Mouse (Mus musculus): ENCODE data around the gene Jak1.

The Jak1 gene

GRCm38 (mm10) chr4:101192241-101192976 is 72.7 kb downstream of the Jak1 start:
- DNase-seq (ENCODE audit: low spot score in 2 of 2): no peak

GRCm38 (mm10) chr4:101187381-101187780 is 77.7 kb downstream of the Jak1 start:
- peak; percentile 73 to 77 for DNase-seq (ENCODE audit: low spot score in 2 of 2)

- no peak for DNase-seq (ENCODE audit: low spot score in 2 of 2)
These were observed 78.5 kb downstream of the Jak1 start for GRCm38 (mm10) chr4:101186591-101186990.

- DNase-seq (ENCODE audit: low spot score in 2 of 2): peak in 1 of 2 experiments; percentile 9
These were observed 79.9 kb downstream of the Jak1 start for GRCm38 (mm10) chr4:101185216-101185615.

DNA sequence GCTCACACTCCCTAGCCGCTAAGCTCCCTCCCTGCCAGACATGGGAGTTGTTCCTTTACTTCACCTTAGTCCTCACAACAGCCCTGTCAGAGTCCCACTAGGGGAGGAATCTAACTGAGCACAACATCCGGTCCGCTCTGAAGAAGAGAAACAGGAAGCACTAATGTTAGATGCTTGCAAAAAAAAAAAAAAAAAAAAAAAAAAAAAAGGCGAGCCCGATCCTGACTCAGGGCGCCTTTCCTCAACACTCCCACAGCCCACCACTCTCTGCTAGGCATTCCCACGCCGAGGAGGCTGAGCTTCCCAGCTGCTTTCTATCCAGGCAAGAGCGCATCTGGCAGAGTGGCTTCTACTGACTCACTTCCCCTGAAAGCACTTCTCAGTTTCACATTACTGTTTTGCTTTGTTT is 82.5 kb downstream of the Jak1 start:
- peak; percentile 62 to 68 for DNase-seq (ENCODE audit: low spot score in 2 of 2)

DNA sequence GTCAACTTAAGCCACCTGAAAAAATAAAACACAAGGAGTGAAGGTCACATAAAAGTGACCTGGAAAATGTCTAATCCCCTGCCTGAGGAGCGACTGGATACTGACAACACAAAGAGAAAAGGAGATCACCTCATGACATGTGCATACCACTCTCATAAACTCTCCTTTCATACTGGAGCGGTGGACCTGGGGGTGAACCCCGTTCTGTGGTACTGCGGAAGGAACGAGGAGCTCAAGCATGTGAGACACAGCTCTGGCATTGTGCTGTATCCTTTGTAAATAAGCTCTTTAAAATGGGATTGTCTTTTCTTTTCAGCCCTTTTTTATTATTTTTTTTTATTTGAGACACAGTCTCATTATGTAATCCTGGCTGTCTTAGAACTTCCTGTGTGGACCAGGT is 84.4 kb downstream of the Jak1 start:
- DNase-seq (ENCODE audit: low spot score in 2 of 2): no peak

DNA sequence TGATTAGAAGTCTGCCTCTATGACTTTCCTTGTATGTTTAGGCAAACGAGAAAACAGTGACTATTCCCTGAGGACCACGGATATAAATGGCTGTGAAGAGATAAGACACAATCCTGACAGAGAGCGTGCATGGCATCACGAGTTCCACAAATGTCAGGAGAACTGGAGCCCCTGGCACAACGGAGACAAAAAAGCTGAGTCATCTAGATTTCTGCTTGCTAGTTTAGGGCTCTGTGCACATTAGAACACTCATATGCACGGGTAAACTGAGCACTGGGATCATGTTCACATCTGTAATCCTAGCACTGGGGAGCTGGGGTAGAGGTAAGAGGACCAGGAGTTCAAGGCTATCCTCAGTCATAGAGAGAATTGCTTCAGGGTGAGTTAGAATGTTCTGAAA is 85.2 kb downstream of the Jak1 start:
- DNase-seq (ENCODE audit: low spot score in 2 of 2): no peak

GRCm38 (mm10) chr4:101179076-101179475 is 86.0 kb downstream of the Jak1 start:
- DNase-seq (ENCODE audit: low spot score in 2 of 2): no peak

GRCm38 (mm10) chr4:101177796-101178195 is 87.3 kb downstream of the Jak1 start:
- no peak for DNase-seq (ENCODE audit: low spot score in 2 of 2)

GRCm38 (mm10) chr4:101176123-101176522 is 89.0 kb downstream of the Jak1 start:
- DNase-seq (ENCODE audit: low spot score in 2 of 2): no peak

DNA sequence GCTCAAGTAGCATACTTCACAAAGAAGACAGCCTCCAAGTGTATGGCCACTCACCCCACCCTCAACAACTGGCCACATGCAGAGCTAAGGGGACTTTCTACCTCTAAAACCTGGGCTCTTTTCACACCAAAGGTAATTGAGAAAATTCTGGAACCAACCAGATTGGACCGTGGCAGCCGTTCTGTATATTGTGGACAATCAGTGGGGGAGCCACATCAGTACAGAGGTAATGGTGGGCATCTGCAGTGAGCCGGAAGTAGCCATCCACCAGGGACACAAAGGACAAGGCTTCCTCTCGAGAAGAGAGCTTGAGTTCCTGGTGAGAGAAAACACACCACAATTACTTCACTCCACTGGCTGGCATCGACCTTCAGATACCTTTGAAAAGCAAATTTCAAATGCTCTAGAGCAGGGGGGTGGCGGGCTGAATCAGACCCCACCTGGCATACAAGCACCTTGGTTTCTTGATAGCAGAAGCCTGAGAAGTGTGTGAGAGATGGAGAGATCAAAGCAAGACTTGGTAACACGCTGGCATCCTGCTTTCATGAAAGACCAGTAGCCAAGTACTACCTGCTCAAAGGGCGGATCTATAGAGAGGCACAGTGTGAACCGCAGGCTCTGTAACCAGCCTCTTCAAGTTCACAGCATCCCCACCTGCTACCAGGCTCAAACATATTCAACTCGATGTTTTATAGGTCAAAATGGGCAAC is 90.0 kb downstream of the Jak1 start:
- no peak for DNase-seq (ENCODE audit: low spot score in 2 of 2)

DNA sequence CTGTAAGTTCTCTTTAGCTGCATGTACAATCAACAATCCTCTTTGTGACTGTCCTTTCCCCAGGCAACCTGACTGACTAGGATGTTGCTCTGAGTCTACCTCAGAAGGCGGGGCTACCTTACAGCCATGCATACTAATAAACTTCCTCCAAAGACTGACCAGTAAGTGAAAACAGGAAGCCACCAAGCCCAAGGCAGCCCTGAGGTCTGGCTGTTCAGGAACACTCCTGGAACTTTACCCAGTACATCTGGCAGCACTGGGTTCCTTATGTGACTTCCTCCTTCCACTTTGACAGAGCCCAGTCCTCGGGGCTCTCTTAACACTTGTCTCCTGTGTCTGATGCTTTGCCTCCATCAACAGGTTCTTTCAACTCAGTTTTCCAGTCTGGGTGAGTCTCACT is 92.3 kb downstream of the Jak1 start:
- DNase-seq (ENCODE audit: low spot score in 2 of 2): no peak

- DNase-seq (ENCODE audit: low spot score in 2 of 2): peak; percentile 52 to 74
These were observed 96.8 kb downstream of the Jak1 start for GRCm38 (mm10) chr4:101168189-101168778.

GRCm38 (mm10) chr4:101167777-101168176 is 97.3 kb downstream of the Jak1 start:
- DNase-seq (ENCODE audit: low spot score in 2 of 2): peak in 1 of 2 experiments; percentile 43

DNA sequence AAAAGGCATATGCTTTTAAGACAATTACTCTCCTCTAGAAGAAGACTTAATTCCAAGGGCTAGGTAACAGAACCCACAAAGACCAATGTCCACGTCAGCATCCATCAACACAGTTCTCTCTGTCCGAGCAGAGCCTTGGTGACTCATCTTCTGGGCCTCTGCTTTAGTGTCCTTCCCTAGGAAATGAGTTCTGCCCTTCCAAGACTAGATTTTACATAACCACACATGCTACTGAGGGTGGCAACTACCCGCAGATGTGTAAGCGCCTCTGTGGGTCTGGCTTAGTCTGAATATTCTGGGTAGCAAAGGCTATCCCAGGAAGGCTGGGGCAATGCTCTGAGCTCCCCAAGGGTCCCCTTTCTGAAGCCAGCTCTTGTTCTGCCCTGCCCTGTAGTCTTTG is 99.3 kb downstream of the Jak1 start:
- no peak for DNase-seq (ENCODE audit: low spot score in 2 of 2)

GRCm38 (mm10) chr4:101164673-101165072 is 100.4 kb downstream of the Jak1 start:
- DNase-seq (ENCODE audit: low spot score in 2 of 2): no peak

GRCm38 (mm10) chr4:101164189-101164588 is 100.9 kb downstream of the Jak1 start:
- no peak for DNase-seq (ENCODE audit: low spot score in 2 of 2)

- no peak for DNase-seq (ENCODE audit: low spot score in 2 of 2)
These were observed 104.3 kb downstream of the Jak1 start for GRCm38 (mm10) chr4:101160821-101161220.

DNA sequence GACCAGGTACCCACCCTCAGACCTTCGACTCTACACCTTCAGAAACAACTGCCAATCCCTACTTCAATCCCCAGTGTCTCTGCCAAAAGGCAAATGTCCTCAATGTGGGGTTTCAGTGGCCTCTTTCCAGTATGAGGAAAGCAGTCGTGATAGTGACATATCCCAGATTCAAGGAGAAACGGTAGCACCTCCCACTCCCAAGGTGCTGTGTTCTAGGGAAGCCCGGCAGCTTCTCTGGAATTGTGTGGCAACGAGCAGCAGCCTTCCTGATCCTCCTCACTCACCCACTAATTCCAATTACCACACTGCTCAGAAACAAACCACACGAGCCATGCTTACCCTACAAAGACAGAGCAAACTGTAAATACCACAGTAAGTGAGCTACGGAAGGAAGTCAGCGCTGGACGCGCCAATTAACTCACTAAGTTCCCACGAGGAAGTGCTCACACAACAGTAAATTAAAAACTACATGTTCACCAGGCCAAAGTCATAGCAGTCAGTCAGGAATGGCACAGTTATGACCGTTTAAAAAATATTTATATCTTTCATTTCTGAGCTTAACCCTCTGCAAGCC is 105.8 kb downstream of the Jak1 start:
- DNase-seq (ENCODE audit: low spot score in 2 of 2): no peak

DNA sequence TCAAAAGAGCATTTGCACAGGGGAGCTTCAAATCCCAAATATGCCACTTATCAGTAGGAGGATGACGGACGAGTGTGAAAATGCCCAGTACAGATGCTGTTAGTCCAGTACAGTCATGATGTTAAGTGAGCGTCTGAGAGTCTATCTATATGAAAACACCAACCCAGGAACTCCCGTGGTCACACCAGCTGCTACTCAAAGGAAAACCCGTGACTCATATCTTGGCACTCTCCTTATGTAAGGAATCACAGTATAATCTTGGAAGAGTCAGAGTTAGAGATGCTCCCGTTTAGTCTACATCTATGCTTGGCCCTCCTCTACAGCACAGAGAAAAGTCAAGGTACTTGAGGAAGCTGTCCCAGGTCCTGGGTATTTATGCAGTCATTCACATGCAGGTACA is 106.8 kb downstream of the Jak1 start:
- no peak for DNase-seq (ENCODE audit: low spot score in 2 of 2)

- DNase-seq (ENCODE audit: low spot score in 2 of 2): no peak
These were observed 107.6 kb downstream of the Jak1 start for GRCm38 (mm10) chr4:101157476-101157875.

DNA sequence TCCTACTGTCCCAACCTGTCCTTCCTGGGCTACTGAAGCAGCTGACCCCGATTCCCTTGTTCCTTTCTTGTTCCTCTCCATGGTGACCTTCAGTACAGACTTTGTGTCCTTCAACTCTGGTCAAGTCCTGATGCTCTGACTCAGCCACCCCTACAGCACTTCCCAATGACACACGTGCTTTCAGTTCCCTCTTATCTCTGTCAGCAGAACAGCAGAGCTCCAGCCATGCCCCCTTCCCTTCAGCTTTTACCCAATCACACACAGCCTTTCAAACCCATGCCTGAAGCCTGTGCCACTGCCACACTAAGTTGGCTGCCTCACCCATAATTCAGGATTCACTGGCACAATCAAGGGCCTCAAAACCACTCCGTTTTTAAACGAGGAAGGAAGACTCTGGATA is 109.5 kb downstream of the Jak1 start:
- no peak for DNase-seq (ENCODE audit: low spot score in 2 of 2)

All from thymus, postnatal 10 days (tissue).